31 mouse cellular contexts compared by ENCODE assay signal in the genomic region with DNA sequence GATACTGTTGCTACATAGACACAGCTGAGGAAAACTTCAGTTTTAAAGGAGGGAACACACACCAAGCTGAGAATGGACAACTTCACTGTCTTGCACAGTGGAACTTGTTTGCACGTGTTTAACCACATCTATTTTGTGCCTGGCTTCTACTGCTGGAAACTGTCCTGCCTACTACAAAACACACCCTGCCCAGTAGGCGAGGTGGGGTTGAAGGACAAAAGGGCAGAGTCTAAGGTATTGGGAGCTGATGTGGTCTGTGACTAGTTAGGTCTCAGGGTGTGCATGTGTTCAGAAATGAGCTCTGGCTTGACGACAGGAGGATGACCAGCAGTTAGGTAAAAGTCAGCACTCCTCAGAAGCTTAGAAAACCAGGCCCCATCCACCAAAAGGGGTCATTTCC.
"Had no signal": no experiment of that assay in that cellular context is flagged by ENCODE, and none has a peak within 500 bp of the region (broad histone marks: within the 10 kb centered on the region; RNA-seq: fewer than 3 reads in every experiment).

No protein-coding gene starts in this region.

- H3K27me3 ChIP-seq: heart, embryonic 12.5 days; heart, embryonic 13.5 days; heart, embryonic 15.5 days; hindbrain, embryonic 12.5 days; hindbrain, embryonic 13.5 days; hindbrain, embryonic 15.5 days; kidney, embryonic 15.5 days had no signal

- H3K9me3 ChIP-seq: heart, embryonic 10.5 days; heart, embryonic 12.5 days; heart, embryonic 13.5 days; heart, embryonic 15.5 days; hindbrain, embryonic 12.5 days; hindbrain, embryonic 13.5 days; hindbrain, embryonic 15.5 days; kidney, embryonic 15.5 days had no signal

- H3K4me1 ChIP-seq: heart, embryonic 10.5 days; heart, embryonic 15.5 days; hindbrain, embryonic 10.5 days; hindbrain, embryonic 15.5 days had no signal

- H3K4me3 ChIP-seq: heart, embryonic 10.5 days; heart, embryonic 12.5 days; heart, embryonic 13.5 days; heart, embryonic 15.5 days; hindbrain, embryonic 10.5 days; hindbrain, embryonic 12.5 days; hindbrain, embryonic 13.5 days; hindbrain, embryonic 15.5 days; kidney, embryonic 15.5 days; layer of hippocampus, adult 2 months; left cerebral cortex, adult 2 months had no signal

- ATAC-seq: hindbrain, embryonic 16.5 days; hindbrain, postnatal 0 days; inflammation-experienced regulatory T-cells, adult 6 months had no signal

- H3K27ac ChIP-seq: heart, embryonic 10.5 days; heart, embryonic 13.5 days; heart, embryonic 15.5 days; hindbrain, embryonic 10.5 days; hindbrain, embryonic 12.5 days; hindbrain, embryonic 13.5 days; hindbrain, embryonic 14.5 days; hindbrain, embryonic 15.5 days; hindbrain, postnatal 0 days; kidney, embryonic 15.5 days; kidney, postnatal 0 days; layer of hippocampus, adult 2 months; left cerebral cortex, adult 2 months had no signal

- H3K9ac ChIP-seq: heart, embryonic 12.5 days; heart, embryonic 13.5 days; heart, embryonic 15.5 days; hindbrain, embryonic 12.5 days; hindbrain, embryonic 13.5 days; hindbrain, embryonic 14.5 days; hindbrain, embryonic 15.5 days; kidney, embryonic 15.5 days had no signal

- H3K4me2 ChIP-seq: heart, embryonic 11.5 days; heart, embryonic 12.5 days; heart, embryonic 13.5 days; heart, embryonic 15.5 days; hindbrain, embryonic 12.5 days; hindbrain, embryonic 13.5 days; hindbrain, embryonic 14.5 days; hindbrain, embryonic 15.5 days; kidney, embryonic 15.5 days had no signal

- DNase-seq: heart, postnatal 10 days; heart, postnatal 14 days; heart, postnatal 4 days; kidney, adult 11 months; kidney, adult 18-20 months; kidney, adult 2 months; kidney, adult 8-10 months; kidney, adult 9 months; kidney, postnatal 10 days; kidney, postnatal 14 days; kidney, postnatal 36 days; kidney, postnatal 4 days; layer of hippocampus, adult 9-11 months; layer of hippocampus, postnatal 36 days had no signal

- H3K36me3 ChIP-seq: heart, embryonic 10.5 days; heart, embryonic 12.5 days; heart, embryonic 13.5 days; heart, embryonic 15.5 days; hindbrain, embryonic 12.5 days; hindbrain, embryonic 15.5 days; kidney, embryonic 15.5 days had no signal
